Mouse (Mus musculus): ENCODE data around the gene Il2rb. TPM values are rescaled to one million over a fixed set of nuclear protein-coding genes. Genes with fewer than 3 reads are reported as not detected.

The Il2rb gene
- polyA plus RNA-seq, 1 experiment from 2014 or later = not detected

DNA sequence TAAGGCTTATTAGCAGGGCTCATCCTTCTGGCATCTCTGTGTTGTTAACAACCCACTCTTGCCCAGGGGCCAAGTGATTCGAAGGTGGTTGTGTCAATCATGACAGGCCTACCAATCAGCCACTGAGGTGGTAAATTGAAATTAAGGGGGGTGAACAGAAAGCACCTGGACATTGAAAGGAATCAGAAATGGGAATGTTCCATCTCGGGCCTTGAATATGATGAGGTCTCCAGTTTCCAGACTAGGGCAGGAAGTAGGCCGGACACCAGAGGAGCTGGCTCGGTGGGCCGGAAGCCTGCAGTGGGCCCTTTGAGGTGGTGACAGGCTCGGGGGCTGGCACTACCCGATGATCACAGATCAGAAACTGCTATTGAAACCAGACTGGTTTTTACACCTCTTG lies 32.9 kb upstream of the Il2rb start:
- DNase-seq (ENCODE audit: low spot score, missing footprints) = peak; percentile 69

GRCm38 (mm10) chr15:78524163-78524562 lies 29.1 kb upstream of the Il2rb start:
- 77% methylated on average over 5 of the region's 5 CpGs for WGBS
- Histone ChIP-seq H3K4me1 (ENCODE audit: control insufficient read depth, insufficient read depth, low read length) (peaks cover 3% of the 10 kb centered on the region; the same call in 1 of the 2 replicates), H3K27me3 (ENCODE audit: control insufficient read depth, insufficient read depth, low read length) (no peaks in the 10 kb centered on the region), H3K9me3 (ENCODE audit: control insufficient read depth, low read length) (no peaks in the 10 kb centered on the region), H3K9ac (ENCODE audit: low read length) (no peak overlapping the region), H3K4me3 (ENCODE audit: low read depth, low read length) (no peak overlapping the region), H3K27ac (ENCODE audit: low read depth, low read length) (no peak overlapping the region), H3K36me3 (ENCODE audit: control insufficient read depth, insufficient read depth, low read length) (no peaks in the 10 kb centered on the region), H3K4me2 (no peak overlapping the region)
- ATAC-seq (ENCODE audit: low FRiP score) (no peak), DNase-seq (ENCODE audit: low spot score, missing footprints) (peak; percentile 68)

More for the DNA sequence above, 32.9 kb upstream of the Il2rb start:
- ATAC-seq (ENCODE audit: low FRiP score) = no peak
- no peak overlapping the region for H3K27ac ChIP-seq (ENCODE audit: low read depth, low read length)
- no peak overlapping the region for H3K9ac ChIP-seq (ENCODE audit: low read length)
- 89% methylated on average over 7 of the region's 7 CpGs for WGBS
- peaks cover 11% of the 10 kb centered on the region; the same call in 1 of the 2 replicates for H3K27me3 ChIP-seq (ENCODE audit: control insufficient read depth, insufficient read depth, low read length)
- H3K9me3 ChIP-seq (ENCODE audit: control insufficient read depth, low read length) = no peaks in the 10 kb centered on the region
- peaks cover 19% of the 10 kb centered on the region for H3K4me1 ChIP-seq (ENCODE audit: control insufficient read depth, insufficient read depth, low read length)
- no peaks in the 10 kb centered on the region for H3K36me3 ChIP-seq (ENCODE audit: control insufficient read depth, insufficient read depth, low read length)
- no peak overlapping the region for H3K4me2 ChIP-seq
- H3K4me3 ChIP-seq (ENCODE audit: low read depth, low read length) = no peak overlapping the region

DNA sequence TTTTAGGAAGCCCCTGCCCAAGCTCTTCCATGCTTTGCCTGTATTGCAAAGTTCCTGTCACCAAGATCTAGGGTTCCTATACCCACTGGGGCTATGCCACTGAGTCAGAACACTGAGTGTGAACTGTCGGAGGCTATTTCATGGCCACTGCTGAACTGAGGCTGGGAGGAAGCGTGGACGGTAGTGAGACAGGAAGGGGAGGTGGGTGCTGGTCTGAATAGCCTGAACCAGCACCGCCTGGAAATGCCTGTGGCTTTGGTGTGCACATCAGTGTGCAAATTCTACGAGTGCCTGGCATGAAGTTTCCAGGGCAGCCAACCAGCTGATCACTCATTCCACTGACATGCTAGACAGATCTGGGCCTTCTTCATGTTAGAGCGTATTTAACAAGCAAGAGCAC lies 26.8 kb upstream of the Il2rb start:
- DNase-seq (ENCODE audit: low spot score, missing footprints) (peak; percentile 78), ATAC-seq (ENCODE audit: low FRiP score) (no peak)
- Histone ChIP-seq H3K9me3 (ENCODE audit: control insufficient read depth, low read length) (no peaks in the 10 kb centered on the region), H3K36me3 (ENCODE audit: control insufficient read depth, insufficient read depth, low read length) (no peaks in the 10 kb centered on the region), H3K4me3 (ENCODE audit: low read depth, low read length) (no peak overlapping the region), H3K9ac (ENCODE audit: low read length) (no peak overlapping the region), H3K27me3 (ENCODE audit: control insufficient read depth, insufficient read depth, low read length) (no peaks in the 10 kb centered on the region), H3K27ac (ENCODE audit: low read depth, low read length) (no peak overlapping the region), H3K4me2 (no peak overlapping the region), H3K4me1 (ENCODE audit: control insufficient read depth, insufficient read depth, low read length) (no peaks in the 10 kb centered on the region)
- WGBS = 81% methylated on average over 6 of the region's 6 CpGs

- DNase-seq (ENCODE audit: low spot score, missing footprints) = no peak
- WGBS = 77% methylated on average over 8 of the region's 8 CpGs
- Histone ChIP-seq H3K4me2 (no peak overlapping the region), H3K9ac (ENCODE audit: low read length) (no peak overlapping the region), H3K9me3 (ENCODE audit: control insufficient read depth, low read length) (no peaks in the 10 kb centered on the region), H3K27me3 (ENCODE audit: control insufficient read depth, insufficient read depth, low read length) (no peaks in the 10 kb centered on the region), H3K36me3 (ENCODE audit: control insufficient read depth, insufficient read depth, low read length) (no peaks in the 10 kb centered on the region), H3K27ac (ENCODE audit: low read depth, low read length) (no peak overlapping the region), H3K4me3 (ENCODE audit: low read depth, low read length) (no peak overlapping the region), H3K4me1 (ENCODE audit: control insufficient read depth, insufficient read depth, low read length) (no peaks in the 10 kb centered on the region)
- no peak for ATAC-seq (ENCODE audit: low FRiP score)
These were observed 26.3 kb upstream of the Il2rb start for GRCm38 (mm10) chr15:78521331-78521730.

- H3K4me1 ChIP-seq (ENCODE audit: control insufficient read depth, insufficient read depth, low read length) = no peaks in the 10 kb centered on the region
- ATAC-seq (ENCODE audit: low FRiP score) (no peak), DNase-seq (ENCODE audit: low spot score, missing footprints) (peak; percentile 70)
- H3K4me2 ChIP-seq = no peak overlapping the region
- H3K9ac ChIP-seq (ENCODE audit: low read length) = no peak overlapping the region
- 79% methylated on average over 13 of the region's 13 CpGs for WGBS
- no peak overlapping the region for H3K27ac ChIP-seq (ENCODE audit: low read depth, low read length)
- no peaks in the 10 kb centered on the region for H3K36me3 ChIP-seq (ENCODE audit: control insufficient read depth, insufficient read depth, low read length)
- H3K27me3 ChIP-seq (ENCODE audit: control insufficient read depth, insufficient read depth, low read length) = no peaks in the 10 kb centered on the region
- H3K9me3 ChIP-seq (ENCODE audit: control insufficient read depth, low read length) = no peaks in the 10 kb centered on the region
- H3K4me3 ChIP-seq (ENCODE audit: low read depth, low read length) = no peak overlapping the region
These were observed 25.1 kb upstream of the Il2rb start for GRCm38 (mm10) chr15:78520112-78520715.

DNA sequence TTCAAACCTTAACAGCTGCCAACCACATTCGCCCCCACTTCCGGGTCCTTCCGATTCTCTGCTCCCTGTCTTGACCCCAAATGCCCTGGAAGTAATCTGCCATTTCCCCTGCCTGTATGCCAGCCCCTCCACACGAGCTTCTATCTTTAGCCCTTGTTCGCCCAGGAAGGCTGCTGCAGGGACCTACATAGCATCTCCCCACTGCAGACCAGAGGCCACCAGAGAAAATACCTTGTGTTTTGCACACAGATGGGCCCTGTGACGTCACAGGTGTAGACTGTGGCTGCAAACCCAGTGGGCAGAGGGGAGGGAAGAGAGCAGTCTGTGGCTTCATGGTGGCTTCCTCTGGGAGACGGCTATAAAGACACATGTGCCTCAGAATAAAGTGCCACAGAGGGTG lies 23.1 kb upstream of the Il2rb start:
- no peak for ATAC-seq (ENCODE audit: low FRiP score)

GRCm38 (mm10) chr15:78515759-78516158 lies 20.7 kb upstream of the Il2rb start:
- 91% methylated on average over 6 of the region's 6 CpGs for WGBS
- ATAC-seq (ENCODE audit: low FRiP score) (no peak), DNase-seq (ENCODE audit: low spot score, missing footprints) (no peak)

More for the DNA sequence above, 23.1 kb upstream of the Il2rb start:
- H3K4me1 ChIP-seq (ENCODE audit: control insufficient read depth, insufficient read depth, low read length) = no peaks in the 10 kb centered on the region
- DNase-seq (ENCODE audit: low spot score, missing footprints) = no peak
- H3K27me3 ChIP-seq (ENCODE audit: control insufficient read depth, insufficient read depth, low read length) = no peaks in the 10 kb centered on the region
- no peak overlapping the region for H3K27ac ChIP-seq (ENCODE audit: low read depth, low read length)
- WGBS = 69% methylated on average over 7 of the region's 7 CpGs
- H3K9me3 ChIP-seq (ENCODE audit: control insufficient read depth, low read length) = no peaks in the 10 kb centered on the region
- no peak overlapping the region for H3K9ac ChIP-seq (ENCODE audit: low read length)
- no peaks in the 10 kb centered on the region for H3K36me3 ChIP-seq (ENCODE audit: control insufficient read depth, insufficient read depth, low read length)
- no peak overlapping the region for H3K4me3 ChIP-seq (ENCODE audit: low read depth, low read length)
- no peak overlapping the region for H3K4me2 ChIP-seq

DNA sequence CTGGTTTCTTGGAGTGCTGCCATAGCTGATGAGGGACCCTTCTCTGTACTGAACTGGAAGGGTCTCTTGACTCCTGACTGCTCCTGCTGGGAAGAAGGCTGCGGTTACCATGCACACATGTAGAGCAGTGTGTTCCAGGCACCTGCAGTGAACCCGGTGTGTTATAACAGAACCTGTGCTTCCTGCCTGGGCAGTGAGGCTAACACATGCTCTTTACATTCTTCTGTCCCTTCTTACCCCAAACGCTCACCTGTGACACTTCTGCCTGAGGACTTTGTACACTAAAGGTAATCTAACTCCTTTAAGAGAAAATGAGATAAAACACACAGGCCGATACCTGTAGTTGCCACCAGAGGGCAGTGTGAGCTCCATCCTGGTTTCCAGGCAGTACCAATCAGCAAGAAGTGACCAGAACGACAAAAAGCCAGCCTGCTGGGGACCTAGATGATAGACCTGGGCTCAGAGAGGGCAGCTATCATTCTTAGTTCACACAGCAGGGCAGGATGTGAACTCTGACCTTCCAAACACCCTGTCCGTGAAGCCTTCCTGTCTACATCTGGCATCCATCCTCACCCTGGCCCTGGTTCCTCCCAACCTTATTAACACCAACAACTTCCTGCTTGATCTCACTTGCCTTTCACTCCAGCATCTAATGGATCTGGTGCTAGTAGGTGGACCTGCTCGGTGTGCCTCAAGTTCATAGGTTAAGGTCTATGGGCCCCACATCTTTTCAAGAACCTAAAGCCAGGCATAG lies 19.5 kb upstream of the Il2rb start:
- Histone ChIP-seq H3K9ac (ENCODE audit: low read length) (no peak overlapping the region), H3K27me3 (ENCODE audit: control insufficient read depth, insufficient read depth, low read length) (no peaks in the 10 kb centered on the region), H3K4me1 (ENCODE audit: control insufficient read depth, insufficient read depth, low read length) (no peaks in the 10 kb centered on the region; the same call in 1 of the 2 replicates), H3K4me2 (no peak overlapping the region), H3K36me3 (ENCODE audit: control insufficient read depth, insufficient read depth, low read length) (no peaks in the 10 kb centered on the region), H3K4me3 (ENCODE audit: low read depth, low read length) (no peak overlapping the region), H3K9me3 (ENCODE audit: control insufficient read depth, low read length) (no peaks in the 10 kb centered on the region), H3K27ac (ENCODE audit: low read depth, low read length) (no peak overlapping the region)
- no peak for ATAC-seq (ENCODE audit: low FRiP score)
- peak; percentile 97 for DNase-seq (ENCODE audit: low spot score, missing footprints)
- WGBS = 33% methylated on average over 7 of the region's 7 CpGs

More at GRCm38 (mm10) chr15:78515759-78516158, 20.7 kb upstream of the Il2rb start:
- Histone ChIP-seq H3K9ac (ENCODE audit: low read length) (no peak overlapping the region), H3K9me3 (ENCODE audit: control insufficient read depth, low read length) (no peaks in the 10 kb centered on the region), H3K27me3 (ENCODE audit: control insufficient read depth, insufficient read depth, low read length) (no peaks in the 10 kb centered on the region), H3K4me2 (no peak overlapping the region), H3K4me1 (ENCODE audit: control insufficient read depth, insufficient read depth, low read length) (no peaks in the 10 kb centered on the region), H3K36me3 (ENCODE audit: control insufficient read depth, insufficient read depth, low read length) (no peaks in the 10 kb centered on the region), H3K4me3 (ENCODE audit: low read depth, low read length) (no peak overlapping the region), H3K27ac (ENCODE audit: low read depth, low read length) (no peak overlapping the region)

- Histone ChIP-seq H3K27me3 (ENCODE audit: control insufficient read depth, insufficient read depth, low read length) (no peaks in the 10 kb centered on the region), H3K4me3 (ENCODE audit: low read depth, low read length) (no peak overlapping the region), H3K4me2 (no peak overlapping the region), H3K4me1 (ENCODE audit: control insufficient read depth, insufficient read depth, low read length) (no peaks in the 10 kb centered on the region; the same call in 1 of the 2 replicates), H3K9me3 (ENCODE audit: control insufficient read depth, low read length) (no peaks in the 10 kb centered on the region), H3K27ac (ENCODE audit: low read depth, low read length) (no peak overlapping the region), H3K9ac (ENCODE audit: low read length) (no peak overlapping the region), H3K36me3 (ENCODE audit: control insufficient read depth, insufficient read depth, low read length) (no peaks in the 10 kb centered on the region)
- ATAC-seq (ENCODE audit: low FRiP score) (no peak), DNase-seq (ENCODE audit: low spot score, missing footprints) (no peak)
- 88% methylated on average over 14 of the region's 14 CpGs for WGBS
These were observed 17.9 kb upstream of the Il2rb start for GRCm38 (mm10) chr15:78513019-78513418.
